Mouse (Mus musculus) forebrain, embryonic 14.5 days (tissue): Measurements from ENCODE around the gene Gnb1. TPM values are rescaled to one million over a fixed set of nuclear protein-coding genes. Genes with fewer than 3 reads are reported as not detected.

Source experiments
- ATAC-seq: fragments of 200-750 bp; cut with Nextera tagmentation; 2 replicates; pipeline ENCODE4 v1.8.0; 2017; ENCODE audit warnings: mild to moderate bottlenecking, moderate library complexity
- DNase-seq: peaks from one replicate; pipeline ENCODE4 v3.0.0-alpha.2; 2015; ENCODE audit warnings: low spot score
- H3K27ac ChIP-seq: fragments of 300-500 bp; sonication (generic); 2 replicates; pipeline ENCODE4 v1.5.1; 2014; ENCODE audit warnings: low read depth, mild to moderate bottlenecking, control low read depth, low read length, moderate library complexity
- H3K27me3 ChIP-seq: fragments of 300-500 bp; sonication (generic); replicated peaks from 2 replicates; pipeline ENCODE4 v1.6.1; 2014; ENCODE audit warnings: low read length, control low read depth, mixed read lengths; ENCODE audit not compliant: control insufficient read depth, insufficient read depth
- H3K36me3 ChIP-seq: fragments of 300-500 bp; sonication (generic); 2 replicates; pipeline ENCODE4 v1.6.1; 2014; ENCODE audit warnings: low read length, control low read depth; ENCODE audit not compliant: control insufficient read depth, insufficient read depth
- H3K4me1 ChIP-seq: fragments of 300-500 bp; sonication (generic); 2 replicates; pipeline ENCODE4 v1.6.1; 2014; ENCODE audit warnings: antibody characterized with exemption, low read length, control low read depth; ENCODE audit not compliant: control insufficient read depth, insufficient read depth
- H3K4me2 ChIP-seq: fragments of 300-500 bp; sonication (generic); 2 replicates; pipeline ENCODE4 v1.6.1; 2014; ENCODE audit warnings: mild to moderate bottlenecking, control low read depth, low read length
- H3K4me3 ChIP-seq: fragments of 300-500 bp; sonication (generic); 2 replicates; pipeline ENCODE4 v1.5.1; 2014; ENCODE audit warnings: low read depth, low read length, control low read depth
- H3K9ac ChIP-seq: fragments of 300-500 bp; sonication (generic); 2 replicates; pipeline ENCODE4 v1.6.1; 2014; ENCODE audit warnings: mild to moderate bottlenecking, low read length, control low read depth, moderate library complexity
- H3K9me3 ChIP-seq: fragments of 300-500 bp; sonication (generic); replicated peaks from 2 replicates; pipeline ENCODE4 v1.6.1; 2016; ENCODE audit warnings: low read length, control low read depth, mixed read lengths; ENCODE audit not compliant: control insufficient read depth
- WGBS: fragments of 180-500 bp; shearing (Covaris S2); extraction: QIAGEN DNeasy Blood & Tissue Kit; methylation state at CpG from one replicate; pipeline ENCODE4 v1.1.7; 2014; 5-methylcytosine and 5-hydroxymethylcytosine counted together
- polyA plus RNA-seq: library from polyadenylated mRNA; unstranded; fragments of >200 nt; fragmentation: Nextera tagmentation; extraction: Ambion mirVana; gene quantifications from 2 replicates; pipeline ENCODE4 v1.2.1, GENCODE M21; 2014

Gnb1 gene
- polyA plus RNA-seq, 1 experiment from 2014 or later, result 1,105 TPM

DNA sequence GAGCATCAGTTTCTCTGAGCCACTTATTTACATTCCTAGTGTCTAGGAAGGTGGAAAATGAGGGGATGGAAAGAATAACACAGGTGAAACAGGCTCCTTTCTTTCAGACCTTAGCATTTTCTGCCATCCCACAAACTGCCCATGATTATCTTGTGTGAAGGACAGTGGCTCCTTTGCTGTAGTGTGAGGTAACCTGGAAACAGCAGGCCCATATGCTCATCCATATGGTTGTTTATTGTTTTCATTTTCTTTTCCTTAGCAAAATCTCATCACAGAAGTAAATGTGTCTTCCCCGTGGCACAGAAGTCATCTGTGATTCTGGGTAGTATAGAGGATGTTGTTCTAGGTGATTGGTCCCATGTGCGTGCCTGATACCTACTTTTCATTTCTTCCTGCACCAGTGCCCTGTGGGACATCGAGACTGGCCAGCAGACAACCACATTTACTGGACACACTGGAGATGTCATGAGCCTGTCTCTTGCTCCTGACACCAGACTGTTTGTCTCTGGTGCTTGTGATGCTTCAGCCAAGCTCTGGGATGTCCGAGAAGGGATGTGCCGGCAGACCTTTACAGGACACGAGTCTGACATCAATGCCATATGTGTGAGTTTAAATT, 61.9 kb downstream of the Gnb1 start:
- Histone ChIP-seq H3K4me2 (no peak overlapping the region), H3K4me3 (no peak overlapping the region), H3K27me3 (no peaks in the 10 kb centered on the region), H3K27ac (no peak overlapping the region), H3K9ac (no peak overlapping the region), H3K4me1 (no peaks in the 10 kb centered on the region), H3K9me3 (no peaks in the 10 kb centered on the region), H3K36me3 (peaks cover 94% of the 10 kb centered on the region)
- DNase-seq, result no peak
- no peak for ATAC-seq
- WGBS, result 94% methylated on average over 6 of the region's 6 CpGs

DNA sequence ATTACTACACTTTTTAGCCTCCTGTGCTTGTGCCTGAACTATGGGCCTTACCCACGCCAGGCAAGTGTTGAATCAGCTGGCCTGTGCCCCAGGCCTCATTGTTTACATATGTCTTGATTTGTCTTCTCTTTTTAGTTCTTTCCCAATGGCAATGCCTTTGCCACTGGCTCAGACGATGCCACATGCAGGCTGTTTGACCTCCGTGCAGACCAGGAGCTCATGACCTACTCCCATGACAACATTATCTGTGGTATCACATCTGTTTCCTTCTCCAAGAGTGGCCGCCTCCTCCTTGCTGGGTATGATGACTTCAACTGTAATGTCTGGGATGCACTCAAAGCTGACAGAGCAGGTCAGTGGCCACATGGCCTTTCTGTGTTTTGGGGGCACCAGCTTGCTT, 63.7 kb downstream of the Gnb1 start:
- ATAC-seq (no peak), DNase-seq (no peak)
- WGBS, result 93% methylated on average over 4 of the region's 4 CpGs
- no peak overlapping the region for H3K27ac ChIP-seq
- H3K4me3 ChIP-seq, result no peak overlapping the region
- no peak overlapping the region for H3K9ac ChIP-seq
- H3K27me3 ChIP-seq, result no peaks in the 10 kb centered on the region
- H3K9me3 ChIP-seq, result no peaks in the 10 kb centered on the region
- H3K4me2 ChIP-seq, result no peak overlapping the region
- H3K4me1 ChIP-seq, result no peaks in the 10 kb centered on the region
- peaks cover 96% of the 10 kb centered on the region for H3K36me3 ChIP-seq

DNA sequence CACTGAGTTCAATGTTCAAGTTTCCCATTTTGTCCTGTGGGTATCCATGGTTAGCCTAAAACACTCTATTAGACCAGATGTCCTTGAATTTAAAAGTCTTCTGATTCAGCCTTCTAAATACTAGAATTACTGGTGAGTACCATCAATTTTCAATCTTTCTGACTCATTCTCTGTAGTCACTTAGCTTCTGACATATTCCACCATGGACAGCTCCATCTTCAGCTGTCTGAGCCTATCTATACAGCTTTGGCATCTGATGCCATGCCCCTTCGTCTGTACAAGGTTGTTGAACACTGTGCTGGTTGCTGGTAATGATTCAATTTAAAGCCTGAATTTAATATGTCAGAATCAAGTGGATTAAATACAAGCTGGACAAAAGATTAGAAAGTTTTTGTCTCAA, 64.3 kb downstream of the Gnb1 start:
- H3K27ac ChIP-seq, result no peak overlapping the region
- H3K4me2 ChIP-seq, result no peak overlapping the region
- H3K27me3 ChIP-seq, result no peaks in the 10 kb centered on the region
- H3K9me3 ChIP-seq, result no peaks in the 10 kb centered on the region
- ATAC-seq (no peak), DNase-seq (no peak)
- H3K4me3 ChIP-seq, result no peak overlapping the region
- 56% methylated on average over 1 of the region's 1 CpGs for WGBS
- H3K9ac ChIP-seq, result no peak overlapping the region
- H3K36me3 ChIP-seq, result peaks cover 96% of the 10 kb centered on the region
- H3K4me1 ChIP-seq, result no peaks in the 10 kb centered on the region

DNA sequence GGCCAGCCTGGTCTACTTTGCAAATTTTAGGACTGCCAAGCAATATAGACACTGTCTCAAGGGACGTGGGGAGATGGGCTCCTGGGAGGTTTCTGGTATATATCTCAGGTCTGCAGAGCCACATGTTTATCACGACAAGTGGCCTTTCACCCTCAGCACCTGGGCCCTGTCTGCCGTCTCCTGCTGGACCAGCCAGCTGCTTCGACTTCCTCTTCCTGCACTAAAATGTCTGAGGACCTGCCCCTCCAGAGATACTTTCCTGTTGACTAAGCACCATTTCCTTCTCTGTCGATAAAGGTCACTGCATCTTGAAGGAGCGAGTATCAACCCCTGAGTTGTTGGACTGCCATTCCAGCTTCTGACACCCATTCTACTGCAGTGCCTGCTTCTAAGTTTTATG, 68.3 kb downstream of the Gnb1 start:
- no peak overlapping the region for H3K4me3 ChIP-seq
- no peaks in the 10 kb centered on the region for H3K9me3 ChIP-seq
- peaks cover 64% of the 10 kb centered on the region for H3K36me3 ChIP-seq
- ATAC-seq (no peak), DNase-seq (no peak)
- peaks cover 8% of the 10 kb centered on the region; the same call in 1 of the 2 replicates for H3K4me1 ChIP-seq
- WGBS, result 87% methylated on average over 6 of the region's 6 CpGs
- H3K9ac ChIP-seq, result no peak overlapping the region
- H3K27ac ChIP-seq, result no peak overlapping the region
- H3K27me3 ChIP-seq, result no peaks in the 10 kb centered on the region
- no peak overlapping the region for H3K4me2 ChIP-seq

DNA sequence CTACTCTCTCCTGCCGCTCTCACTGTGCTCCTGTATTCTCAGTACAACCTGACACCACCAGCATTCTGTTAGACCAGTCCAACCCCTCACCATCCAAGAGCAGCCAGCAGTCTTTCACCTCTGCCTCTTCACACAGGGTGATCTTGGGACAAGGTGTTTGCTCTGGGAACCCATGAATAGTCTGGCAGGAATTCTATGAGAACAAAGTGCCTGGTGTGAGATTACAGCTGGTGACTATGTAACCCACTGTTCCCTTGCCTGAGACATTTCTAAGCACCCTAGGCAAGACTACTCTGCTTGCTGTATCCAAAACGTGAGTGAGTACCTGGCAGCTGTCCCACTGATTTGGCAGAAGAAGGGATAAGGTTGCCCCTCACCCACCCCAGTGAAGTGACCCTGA, 69.8 kb downstream of the Gnb1 start:
- Histone ChIP-seq H3K9me3 (no peaks in the 10 kb centered on the region), H3K36me3 (peaks cover 50% of the 10 kb centered on the region), H3K4me2 (no peak overlapping the region), H3K27me3 (no peaks in the 10 kb centered on the region), H3K4me1 (peaks cover 18% of the 10 kb centered on the region), H3K4me3 (no peak overlapping the region), H3K9ac (no peak overlapping the region), H3K27ac (no peak overlapping the region)
- ATAC-seq (no peak), DNase-seq (no peak)
- WGBS, result 52% methylated on average over 2 of the region's 2 CpGs

DNA sequence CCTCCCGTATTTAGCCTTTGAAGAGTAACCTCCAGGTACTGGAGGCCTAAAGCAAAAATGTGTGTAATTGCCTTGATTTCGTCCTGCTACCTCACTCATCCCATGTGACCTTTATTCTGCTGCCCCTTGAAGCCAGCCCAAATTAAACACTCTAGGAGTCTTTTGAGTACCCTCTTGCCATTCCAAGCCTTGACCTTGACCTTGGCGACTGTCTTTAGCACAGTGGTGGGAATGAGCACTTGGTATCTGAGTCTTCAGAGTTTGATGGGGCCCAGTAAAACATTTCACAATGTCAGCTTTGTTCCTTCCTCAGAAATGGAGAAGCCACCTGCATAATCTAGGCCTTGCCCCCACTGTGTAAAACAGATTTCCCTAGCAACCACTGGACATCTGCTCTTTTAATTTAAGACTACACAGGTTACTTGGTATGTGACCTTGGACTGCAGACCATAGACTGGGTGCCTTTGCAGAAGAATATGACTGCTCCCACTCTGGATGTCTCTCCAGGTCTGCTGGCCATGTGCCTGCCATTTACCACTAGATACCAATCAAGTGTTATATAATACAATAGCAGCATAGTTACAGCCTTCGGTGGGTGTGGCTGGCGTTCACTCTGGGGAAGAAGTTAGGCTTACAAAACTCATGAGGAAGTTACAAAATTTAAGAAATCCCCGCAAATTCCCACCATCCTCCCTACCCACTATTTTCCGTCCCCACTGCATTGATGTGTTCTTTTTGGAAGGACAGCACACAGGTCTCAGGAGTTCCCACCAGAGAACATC, 70.7 kb downstream of the Gnb1 start, which contains the start of gene Nadk:
TSS of gene Nadk (plus strand) at position 718 of the 782 bp plus-strand sequence.
- DNase-seq (no peak), ATAC-seq (no peak)
- peak within 1 kb of the TSS; percentile 90 for H3K27ac ChIP-seq
- H3K4me1 ChIP-seq, result peaks cover 18% of the 10 kb centered on the region
- H3K9ac ChIP-seq, result peak within 1 kb of the TSS; percentile 33; the same call in 1 of the 2 replicates
- H3K9me3 ChIP-seq, result no peaks in the 10 kb centered on the region
- peaks cover 41% of the 10 kb centered on the region for H3K36me3 ChIP-seq
- peak within 1 kb of the TSS; percentile 87 for H3K4me2 ChIP-seq
- peak within 1 kb of the TSS; percentile 82 for H3K4me3 ChIP-seq
- 72% methylated on average over 7 of the region's 7 CpGs for WGBS
- no peaks in the 10 kb centered on the region for H3K27me3 ChIP-seq

DNA sequence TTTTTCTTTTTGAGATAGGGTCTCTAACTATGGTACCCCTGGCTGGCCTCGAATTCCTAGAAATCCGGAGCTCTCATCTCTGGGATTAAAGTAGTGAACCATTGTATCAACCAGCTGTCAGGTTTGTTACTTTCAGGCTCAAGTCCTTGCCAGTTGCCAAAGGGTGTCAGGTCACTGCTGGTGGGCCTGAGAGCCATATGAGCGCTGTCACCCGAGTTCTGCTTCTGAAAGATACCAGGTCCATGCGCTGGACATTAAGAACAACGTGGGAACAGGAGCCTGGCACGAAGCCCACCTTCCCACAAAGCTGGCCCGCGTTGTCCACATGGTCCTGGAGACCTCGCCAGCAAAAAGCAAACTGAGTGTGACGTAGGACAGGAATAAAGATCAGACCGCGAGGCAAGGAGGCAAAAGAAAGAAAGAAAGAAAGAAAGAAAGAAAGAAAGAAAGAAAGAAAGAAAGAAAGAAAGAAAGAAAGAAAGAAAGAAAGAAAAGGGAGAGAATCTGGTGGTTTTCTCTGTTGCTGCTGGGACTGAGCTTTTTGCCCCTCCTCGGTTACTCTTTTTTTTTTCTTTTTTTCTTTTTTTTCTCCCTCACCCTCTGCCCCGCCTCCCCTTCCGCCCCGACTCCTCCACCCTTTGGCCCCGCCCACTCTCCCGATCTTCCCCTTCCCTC, 71.7 kb downstream of the Gnb1 start:
- 0 out of 2 replicates have a peak, but pooled peaks have one; percentile 18 for ATAC-seq
- Histone ChIP-seq H3K27me3 (no peaks in the 10 kb centered on the region), H3K4me2 (peak overlapping the region; percentile 87), H3K27ac (peak overlapping the region; percentile 90), H3K4me1 (peaks cover 18% of the 10 kb centered on the region), H3K9ac (peak overlapping the region; percentile 33; the same call in 1 of the 2 replicates), H3K36me3 (peaks cover 38% of the 10 kb centered on the region), H3K9me3 (no peaks in the 10 kb centered on the region), H3K4me3 (peak overlapping the region; percentile 82)
- peak; percentile 62 for DNase-seq
- 2% methylated on average over 19 of the region's 19 CpGs for WGBS

DNA sequence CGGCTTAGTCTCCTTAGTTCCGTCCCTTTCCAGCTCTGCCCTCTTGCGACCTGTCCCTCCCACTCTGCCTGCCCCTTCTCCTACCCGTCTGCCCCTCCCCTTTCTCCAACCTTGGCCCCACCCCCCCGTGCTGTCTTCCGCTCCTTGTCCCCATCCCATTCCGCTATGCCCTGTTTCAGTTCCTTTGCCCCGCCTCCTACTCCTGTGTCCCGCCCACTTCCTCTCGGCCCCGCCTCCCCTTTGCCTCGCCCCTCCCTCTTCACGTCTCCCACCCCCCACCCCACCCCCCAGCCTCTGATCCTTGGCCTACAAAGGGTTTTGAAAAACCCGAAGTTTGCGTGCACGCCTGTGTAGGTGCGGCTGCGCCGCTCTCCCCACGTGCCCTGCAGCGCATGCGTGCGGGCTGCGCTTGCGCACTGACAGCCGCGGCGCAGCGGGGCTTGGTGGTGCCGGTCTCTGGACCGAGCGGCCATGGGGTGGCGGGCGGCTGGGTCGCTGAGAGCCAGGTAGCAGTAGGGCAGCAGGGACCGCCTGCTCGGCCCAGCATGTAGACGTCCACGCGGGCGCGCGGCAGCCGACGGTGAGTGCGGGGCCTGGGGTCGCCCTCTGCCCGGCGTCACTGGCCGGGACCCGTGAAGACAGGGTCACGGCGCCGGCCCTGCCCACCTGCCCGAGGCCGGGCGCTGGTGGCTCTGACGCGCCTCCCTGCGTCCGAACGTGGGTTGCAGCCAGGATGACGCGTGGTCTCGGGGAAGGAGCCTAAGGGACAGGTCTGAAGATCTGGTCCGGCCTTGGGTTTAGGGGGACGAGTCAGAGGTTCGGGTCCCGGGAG, 72.5 kb downstream of the Gnb1 start:
- peaks cover 30% of the 10 kb centered on the region for H3K36me3 ChIP-seq
- H3K27me3 ChIP-seq, result no peaks in the 10 kb centered on the region
- ATAC-seq (peak; percentile 96), DNase-seq (peak; percentile 98)
- H3K27ac ChIP-seq, result peak overlapping the region; percentile 90
- under 1% methylated on average over 67 of the region's 69 CpGs for WGBS
- H3K9me3 ChIP-seq, result no peaks in the 10 kb centered on the region
- peak overlapping the region; percentile 88 for H3K9ac ChIP-seq
- peak overlapping the region; percentile 87 for H3K4me2 ChIP-seq
- H3K4me1 ChIP-seq, result peaks cover 18% of the 10 kb centered on the region
- H3K4me3 ChIP-seq, result peak overlapping the region; percentile 82
